Mouse (Mus musculus): ENCODE results near the gene 2810408A11Rik.

Gene 2810408A11Rik

GRCm38 (mm10) chr11:69900471-69901405 is at the start of gene 2810408A11Rik, which contains the start of gene Neurl4:
2810408A11Rik (minus strand) TSS chr11:69900987.
Neurl4 (plus strand) TSS chr11:69901072.
- DNase-seq (ENCODE audit: low spot score), result peak; percentile 92

GRCm38 (mm10) chr11:69948763-69949150 is 48.0 kb upstream of the 2810408A11Rik start:
- DNase-seq (ENCODE audit: low spot score), result peak; percentile 82

- DNase-seq (ENCODE audit: low spot score), result peak; percentile 79
These were observed 47.4 kb upstream of the 2810408A11Rik start, which contains the start of gene Slc2a4 for GRCm38 (mm10) chr11:69948066-69948762. Slc2a4 (minus strand) TSS chr11:69948188.

GRCm38 (mm10) chr11:69947337-69948065 is 46.7 kb upstream of the 2810408A11Rik start:
- DNase-seq (ENCODE audit: low spot score), result no peak

GRCm38 (mm10) chr11:69945997-69946891 is 45.5 kb upstream of the 2810408A11Rik start:
- no peak for DNase-seq (ENCODE audit: low spot score)

GRCm38 (mm10) chr11:69945216-69945615 is 44.4 kb upstream of the 2810408A11Rik start:
- no peak for DNase-seq (ENCODE audit: low spot score)

- no peak for DNase-seq (ENCODE audit: low spot score)
These were observed 40.2 kb upstream of the 2810408A11Rik start for GRCm38 (mm10) chr11:69940962-69941361.

GRCm38 (mm10) chr11:69939731-69940130 is 38.9 kb upstream of the 2810408A11Rik start:
- DNase-seq (ENCODE audit: low spot score), result no peak

GRCm38 (mm10) chr11:69939181-69939580 is 38.4 kb upstream of the 2810408A11Rik start:
- no peak for DNase-seq (ENCODE audit: low spot score)

- DNase-seq (ENCODE audit: low spot score), result no peak
These were observed 37.7 kb upstream of the 2810408A11Rik start for GRCm38 (mm10) chr11:69938401-69938979.

- no peak for DNase-seq (ENCODE audit: low spot score)
These were observed 37.0 kb upstream of the 2810408A11Rik start for GRCm38 (mm10) chr11:69937834-69938233.

GRCm38 (mm10) chr11:69937385-69937784 is 36.6 kb upstream of the 2810408A11Rik start:
- no peak for DNase-seq (ENCODE audit: low spot score)

- no peak for DNase-seq (ENCODE audit: low spot score)
These were observed 36.0 kb upstream of the 2810408A11Rik start for GRCm38 (mm10) chr11:69936714-69937347.

- DNase-seq (ENCODE audit: low spot score), result peak; percentile 15
These were observed 35.4 kb upstream of the 2810408A11Rik start for GRCm38 (mm10) chr11:69936156-69936555.

GRCm38 (mm10) chr11:69935137-69935879 is 34.5 kb upstream of the 2810408A11Rik start, which contains the start of gene Ybx2:
Ybx2 (plus strand) TSS chr11:69935796.
- DNase-seq (ENCODE audit: low spot score), result peak; percentile 72

GRCm38 (mm10) chr11:69934681-69935080 is 33.9 kb upstream of the 2810408A11Rik start:
- DNase-seq (ENCODE audit: low spot score), result no peak

GRCm38 (mm10) chr11:69934169-69934568 is 33.4 kb upstream of the 2810408A11Rik start:
- peak; percentile 86 for DNase-seq (ENCODE audit: low spot score)

GRCm38 (mm10) chr11:69933066-69933465 is 32.3 kb upstream of the 2810408A11Rik start:
- no peak for DNase-seq (ENCODE audit: low spot score)

- DNase-seq (ENCODE audit: low spot score), result no peak
These were observed 31.5 kb upstream of the 2810408A11Rik start for GRCm38 (mm10) chr11:69932254-69932653.
